Mouse (Mus musculus): ENCODE results near the gene Tfdp2. TPM values are rescaled to one million over a fixed set of nuclear protein-coding genes. Genes with fewer than 3 reads are reported as not detected.
A peak's percentile ranks its signal among the peaks of the same experiment; 100 is the strongest.

The Tfdp2 gene
- polyA plus RNA-seq, 1 experiment, result 5.2 TPM

GRCm38 (mm10) chr9:96219114-96219669 is 23.1 kb downstream of the Tfdp2 start:
- Histone ChIP-seq H3K9me3 (ENCODE audit: control insufficient read depth, low read length) (no peaks in the 10 kb centered on the region), H3K27me3 (ENCODE audit: control insufficient read depth) (no peaks in the 10 kb centered on the region), H3K4me1 (ENCODE audit: control insufficient read depth) (peaks cover 27% of the 10 kb centered on the region), H3K4me3 (replicated peaks) (no peak overlapping the region), H3K36me3 (ENCODE audit: control insufficient read depth) (peaks cover 2% of the 10 kb centered on the region)
- TF ChIP-seq TAL1 (IDR thresholded peaks at IDR 0.05; ENCODE audit: low read length) (no peak), GATA1 (IDR thresholded peaks at IDR 0.05; ENCODE audit: low read length) (no peak)

- H3K4me1 ChIP-seq (ENCODE audit: control insufficient read depth), result peaks cover 27% of the 10 kb centered on the region
- H3K9me3 ChIP-seq (ENCODE audit: control insufficient read depth, low read length), result no peaks in the 10 kb centered on the region
- H3K4me3 ChIP-seq (replicated peaks), result no peak overlapping the region
- no peaks in the 10 kb centered on the region for H3K27me3 ChIP-seq (ENCODE audit: control insufficient read depth)
- no peaks in the 10 kb centered on the region for H3K36me3 ChIP-seq (ENCODE audit: control insufficient read depth)
- TF ChIP-seq TAL1 (IDR thresholded peaks at IDR 0.05; ENCODE audit: low read length) (no peak), GATA1 (IDR thresholded peaks at IDR 0.05; ENCODE audit: low read length) (no peak)
Measured at GRCm38 (mm10) chr9:96220419-96220818, 24.3 kb downstream of the Tfdp2 start.

GRCm38 (mm10) chr9:96223302-96223701 is 27.2 kb downstream of the Tfdp2 start:
- no peaks in the 10 kb centered on the region for H3K9me3 ChIP-seq (ENCODE audit: control insufficient read depth, low read length)
- no peak for TF ChIP-seq GATA1 (IDR thresholded peaks at IDR 0.05; ENCODE audit: low read length)
- TF ChIP-seq TAL1 (IDR thresholded peaks at IDR 0.05; ENCODE audit: low read length), result no peak
- H3K27me3 ChIP-seq (ENCODE audit: control insufficient read depth), result no peaks in the 10 kb centered on the region
- no peak overlapping the region for H3K4me3 ChIP-seq (replicated peaks)
- H3K4me1 ChIP-seq (ENCODE audit: control insufficient read depth), result peaks cover 28% of the 10 kb centered on the region
- no peaks in the 10 kb centered on the region for H3K36me3 ChIP-seq (ENCODE audit: control insufficient read depth)

GRCm38 (mm10) chr9:96228285-96228684 is 32.2 kb downstream of the Tfdp2 start:
- peaks cover 11% of the 10 kb centered on the region for H3K4me1 ChIP-seq (ENCODE audit: control insufficient read depth)
- H3K27me3 ChIP-seq (ENCODE audit: control insufficient read depth), result no peaks in the 10 kb centered on the region
- TF ChIP-seq TAL1 (IDR thresholded peaks at IDR 0.05; ENCODE audit: low read length) (no peak), GATA1 (IDR thresholded peaks at IDR 0.05; ENCODE audit: low read length) (no peak)
- H3K36me3 ChIP-seq (ENCODE audit: control insufficient read depth), result no peaks in the 10 kb centered on the region; the same call in 1 of the 2 replicates
- H3K9me3 ChIP-seq (ENCODE audit: control insufficient read depth, low read length), result no peaks in the 10 kb centered on the region
- H3K4me3 ChIP-seq (replicated peaks), result no peak overlapping the region

GRCm38 (mm10) chr9:96230271-96230670 is 34.2 kb downstream of the Tfdp2 start:
- H3K9me3 ChIP-seq (ENCODE audit: control insufficient read depth, low read length), result no peaks in the 10 kb centered on the region
- peaks cover 13% of the 10 kb centered on the region for H3K4me1 ChIP-seq (ENCODE audit: control insufficient read depth)
- no peaks in the 10 kb centered on the region; the same call in 1 of the 2 replicates for H3K36me3 ChIP-seq (ENCODE audit: control insufficient read depth)
- H3K27me3 ChIP-seq (ENCODE audit: control insufficient read depth), result no peaks in the 10 kb centered on the region
- no peak overlapping the region for H3K4me3 ChIP-seq (replicated peaks)
- no peak for TF ChIP-seq GATA1 (IDR thresholded peaks at IDR 0.05; ENCODE audit: low read length)
- TF ChIP-seq TAL1 (IDR thresholded peaks at IDR 0.05; ENCODE audit: low read length), result no peak

GRCm38 (mm10) chr9:96235477-96235876 is 39.4 kb downstream of the Tfdp2 start:
- peaks cover 2% of the 10 kb centered on the region; the same call in 1 of the 2 replicates for H3K36me3 ChIP-seq (ENCODE audit: control insufficient read depth)
- H3K4me1 ChIP-seq (ENCODE audit: control insufficient read depth), result peaks cover 31% of the 10 kb centered on the region
- no peaks in the 10 kb centered on the region for H3K27me3 ChIP-seq (ENCODE audit: control insufficient read depth)
- no peaks in the 10 kb centered on the region for H3K9me3 ChIP-seq (ENCODE audit: control insufficient read depth, low read length)
- TF ChIP-seq GATA1 (IDR thresholded peaks at IDR 0.05; ENCODE audit: low read length), result no peak
- no peak for TF ChIP-seq TAL1 (IDR thresholded peaks at IDR 0.05; ENCODE audit: low read length)
- H3K4me3 ChIP-seq (replicated peaks), result no peak overlapping the region

- no peaks in the 10 kb centered on the region for H3K27me3 ChIP-seq (ENCODE audit: control insufficient read depth)
- peaks cover 8% of the 10 kb centered on the region for H3K36me3 ChIP-seq (ENCODE audit: control insufficient read depth)
- no peaks in the 10 kb centered on the region for H3K9me3 ChIP-seq (ENCODE audit: control insufficient read depth, low read length)
- TF ChIP-seq TAL1 (IDR thresholded peaks at IDR 0.05; ENCODE audit: low read length), result peak; percentile 19; the same call in 1 of the 3 replicates
- no peak for TF ChIP-seq GATA1 (IDR thresholded peaks at IDR 0.05; ENCODE audit: low read length)
- H3K4me1 ChIP-seq (ENCODE audit: control insufficient read depth), result peaks cover 49% of the 10 kb centered on the region
- H3K4me3 ChIP-seq (replicated peaks), result no peak overlapping the region
Measured at GRCm38 (mm10) chr9:96237391-96237790, 41.3 kb downstream of the Tfdp2 start.

- Histone ChIP-seq H3K36me3 (ENCODE audit: control insufficient read depth) (peaks cover 17% of the 10 kb centered on the region), H3K4me1 (ENCODE audit: control insufficient read depth) (peaks cover 58% of the 10 kb centered on the region), H3K9me3 (ENCODE audit: control insufficient read depth, low read length) (no peaks in the 10 kb centered on the region), H3K27me3 (ENCODE audit: control insufficient read depth) (no peaks in the 10 kb centered on the region), H3K4me3 (replicated peaks) (no peak overlapping the region)
- no peak for TF ChIP-seq GATA1 (IDR thresholded peaks at IDR 0.05; ENCODE audit: low read length)
- no peak for TF ChIP-seq TAL1 (IDR thresholded peaks at IDR 0.05; ENCODE audit: low read length)
Measured at GRCm38 (mm10) chr9:96238286-96238685, 42.2 kb downstream of the Tfdp2 start.

GRCm38 (mm10) chr9:96241134-96242097 is 45.3 kb downstream of the Tfdp2 start:
- H3K27me3 ChIP-seq (ENCODE audit: control insufficient read depth), result no peaks in the 10 kb centered on the region
- peak; percentile 56; the same call in 1 of the 2 replicates for TF ChIP-seq GATA1 (IDR thresholded peaks at IDR 0.05; ENCODE audit: low read length)
- peak; percentile 87 for TF ChIP-seq TAL1 (IDR thresholded peaks at IDR 0.05; ENCODE audit: low read length)
- H3K4me1 ChIP-seq (ENCODE audit: control insufficient read depth), result peaks cover 86% of the 10 kb centered on the region
- peaks cover 25% of the 10 kb centered on the region for H3K36me3 ChIP-seq (ENCODE audit: control insufficient read depth)
- no peaks in the 10 kb centered on the region for H3K9me3 ChIP-seq (ENCODE audit: control insufficient read depth, low read length)
- peak overlapping the region; percentile 43 for H3K4me3 ChIP-seq (replicated peaks)

Data from erythroblast, embryonic 14.5 days (primary cell).